Mouse (Mus musculus): ENCODE measurements around the gene Gadd45b.

Gadd45b gene

GRCm38 (mm10) chr10:80935241-80935640 is 5.4 kb downstream of the Gadd45b start:
- no peak for DNase-seq (ENCODE audit: low read depth)

- no peak for DNase-seq (ENCODE audit: low read depth)
Measured at GRCm38 (mm10) chr10:80935698-80936097, 5.8 kb downstream of the Gadd45b start.

DNA sequence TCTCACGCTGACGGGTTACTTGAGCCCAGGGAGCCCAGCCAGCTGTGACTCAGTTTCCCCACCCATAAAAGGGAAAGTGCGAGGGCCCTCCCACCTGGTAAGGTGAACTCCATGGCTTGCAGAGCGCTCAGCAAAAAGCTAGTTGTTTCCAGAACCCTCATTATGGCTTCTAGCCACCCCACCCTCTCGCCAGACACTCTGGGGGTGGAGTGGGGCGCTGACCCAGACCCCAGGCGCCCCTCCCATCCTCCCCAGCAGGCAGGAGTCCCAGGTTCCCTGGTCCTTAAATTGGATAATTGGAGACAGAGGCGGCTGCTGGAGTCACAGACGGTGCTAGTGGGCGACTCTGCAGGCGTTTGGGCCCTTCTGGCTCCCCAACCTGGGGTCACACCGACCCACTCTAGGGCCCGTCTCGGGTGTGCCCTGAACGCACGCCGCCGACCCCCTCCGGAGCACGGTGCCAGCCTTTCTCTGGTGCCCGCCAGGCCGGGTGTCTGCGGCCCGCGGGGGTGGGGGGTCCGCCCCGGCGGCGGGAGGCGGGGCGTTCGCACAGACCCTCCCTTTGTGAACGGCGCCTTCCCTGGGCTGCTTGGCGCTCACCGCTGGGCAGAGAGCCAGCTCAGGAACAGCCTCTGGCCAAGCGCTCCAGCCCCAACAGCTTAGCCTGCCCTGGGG is 6.4 kb downstream of the Gadd45b start:
- no peak for DNase-seq (ENCODE audit: low read depth)

DNA sequence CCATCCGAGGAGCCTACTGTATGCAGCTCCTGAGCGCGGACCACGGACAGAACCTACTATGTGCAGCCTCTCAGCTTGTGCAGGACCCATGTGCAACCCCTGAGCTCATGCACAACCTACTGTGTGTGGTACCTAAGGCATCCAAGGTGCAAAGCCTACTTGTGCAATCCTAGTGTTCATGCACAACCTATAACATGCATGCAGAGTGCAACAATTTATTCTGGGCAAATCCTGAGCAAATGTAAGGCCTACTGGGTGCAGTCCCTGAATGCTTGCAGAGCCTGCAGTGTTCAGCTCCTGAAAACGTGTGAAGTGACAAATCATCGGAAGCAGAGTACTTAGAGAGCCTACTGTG is 6.9 kb downstream of the Gadd45b start:
- DNase-seq (ENCODE audit: low read depth), result no peak

DNA sequence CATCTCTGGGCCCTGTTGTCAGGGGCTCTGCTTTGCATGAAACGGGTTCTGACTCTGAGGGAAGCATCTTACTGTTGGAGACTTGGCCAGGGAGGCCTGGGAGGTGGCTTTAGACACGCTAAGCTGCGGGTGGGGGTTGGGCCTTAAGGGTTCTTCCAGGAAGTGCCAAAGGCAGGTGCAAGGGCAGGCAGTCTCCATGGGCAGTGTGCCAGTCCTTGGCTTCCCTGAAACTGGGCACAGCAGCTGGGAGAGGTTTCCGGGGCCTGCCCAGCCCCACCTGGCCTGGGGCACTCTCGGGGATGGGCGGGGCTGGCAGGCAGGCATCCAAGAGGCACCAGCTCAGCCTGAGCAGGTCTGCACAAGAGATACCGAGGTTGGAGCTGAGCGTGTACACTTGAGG is 7.8 kb downstream of the Gadd45b start:
- no peak for DNase-seq (ENCODE audit: low read depth)

- DNase-seq (ENCODE audit: low read depth), result no peak
Measured at GRCm38 (mm10) chr10:80938831-80939550, 9.1 kb downstream of the Gadd45b start.

GRCm38 (mm10) chr10:80939671-80940070 is 9.8 kb downstream of the Gadd45b start:
- DNase-seq (ENCODE audit: low read depth), result peak; percentile 65

GRCm38 (mm10) chr10:80940320-80940987 is 10.6 kb downstream of the Gadd45b start:
- no peak for DNase-seq (ENCODE audit: low read depth)

GRCm38 (mm10) chr10:80940988-80941347 is 11.1 kb downstream of the Gadd45b start:
- no peak for DNase-seq (ENCODE audit: low read depth)

GRCm38 (mm10) chr10:80942919-80943318 is 13.0 kb downstream of the Gadd45b start:
- DNase-seq (ENCODE audit: low read depth), result no peak

DNA sequence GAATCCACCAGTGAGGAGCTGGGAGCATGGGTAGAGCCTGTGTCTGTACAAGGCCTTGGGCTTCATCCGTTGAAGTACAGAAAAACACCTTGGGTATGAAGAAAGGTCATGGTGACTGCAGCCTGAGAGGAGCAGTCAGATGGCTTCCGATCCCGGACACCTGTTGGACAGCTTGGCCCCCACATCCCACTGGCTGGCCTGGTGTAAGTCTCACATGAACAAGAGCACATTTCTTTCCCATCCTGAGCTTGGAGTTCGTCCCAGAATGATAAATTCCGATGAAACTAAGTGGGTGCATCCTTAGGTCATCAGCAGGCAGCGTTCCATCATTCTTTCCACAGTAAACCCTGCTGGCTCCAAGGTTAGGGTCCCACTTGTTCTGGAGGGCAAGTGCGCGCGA is 13.8 kb downstream of the Gadd45b start:
- no peak for DNase-seq (ENCODE audit: low read depth)

DNA sequence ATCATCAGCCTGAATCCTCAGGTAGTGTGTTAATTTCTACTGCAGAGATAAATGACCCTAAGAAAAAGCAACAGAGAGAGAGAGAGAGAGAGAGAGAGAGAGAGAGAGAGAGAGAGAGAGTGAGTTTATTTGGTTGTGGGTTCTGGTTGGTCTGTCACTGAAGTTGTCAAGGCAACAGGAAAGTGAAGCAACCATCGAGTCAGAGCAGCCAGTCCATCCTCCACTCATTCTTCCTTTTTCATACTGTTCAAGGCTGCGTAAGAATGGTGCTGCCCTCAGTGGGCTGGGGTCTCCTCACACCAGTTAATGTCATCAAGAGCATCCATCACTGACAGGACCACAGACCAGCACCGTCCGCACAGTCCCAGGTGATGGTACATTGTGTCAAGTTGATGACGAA is 14.4 kb downstream of the Gadd45b start:
- no peak for DNase-seq (ENCODE audit: low read depth)

GRCm38 (mm10) chr10:80946684-80947437 is 17.0 kb downstream of the Gadd45b start:
- no peak for DNase-seq (ENCODE audit: low read depth)

DNA sequence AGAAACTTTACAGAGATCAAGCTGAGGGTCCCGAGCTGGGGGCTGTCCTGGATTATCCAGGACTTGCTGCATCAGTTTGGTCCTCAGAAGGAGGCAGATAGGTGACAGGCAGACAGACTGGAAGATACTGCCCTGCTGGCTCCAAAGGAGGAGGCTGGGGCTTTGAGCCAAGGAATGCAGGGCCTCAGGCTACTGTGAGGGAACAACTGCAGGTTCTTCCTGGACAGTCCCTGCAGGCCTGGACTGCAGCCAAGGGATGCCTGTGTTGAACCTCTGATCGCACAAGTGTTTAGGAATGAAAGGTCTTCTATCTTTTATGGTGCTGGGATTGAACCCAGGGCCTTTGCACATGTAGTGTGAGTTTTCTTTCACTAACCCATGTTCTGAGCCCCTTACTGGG is 17.9 kb downstream of the Gadd45b start:
- DNase-seq (ENCODE audit: low read depth), result no peak

DNA sequence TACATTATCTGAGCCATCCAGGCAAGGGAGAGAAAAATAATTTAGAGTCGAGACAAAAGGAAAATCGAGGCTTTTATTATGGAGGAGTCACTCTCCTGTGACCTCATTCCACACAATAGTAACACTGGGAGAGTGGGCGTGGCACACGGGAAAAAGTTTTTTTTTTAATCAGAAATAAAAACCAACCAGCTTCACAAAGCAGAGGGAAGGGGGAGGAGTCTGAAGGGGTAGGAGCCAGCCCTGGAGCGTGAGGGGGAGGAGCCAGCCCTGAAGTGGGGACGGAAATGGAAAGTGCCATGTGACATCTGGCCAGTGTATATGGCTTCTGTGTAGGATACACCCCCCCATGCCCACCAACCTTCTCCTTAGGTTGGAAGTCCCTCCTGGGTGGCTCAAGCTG is 18.7 kb downstream of the Gadd45b start:
- DNase-seq (ENCODE audit: low read depth), result no peak

DNA sequence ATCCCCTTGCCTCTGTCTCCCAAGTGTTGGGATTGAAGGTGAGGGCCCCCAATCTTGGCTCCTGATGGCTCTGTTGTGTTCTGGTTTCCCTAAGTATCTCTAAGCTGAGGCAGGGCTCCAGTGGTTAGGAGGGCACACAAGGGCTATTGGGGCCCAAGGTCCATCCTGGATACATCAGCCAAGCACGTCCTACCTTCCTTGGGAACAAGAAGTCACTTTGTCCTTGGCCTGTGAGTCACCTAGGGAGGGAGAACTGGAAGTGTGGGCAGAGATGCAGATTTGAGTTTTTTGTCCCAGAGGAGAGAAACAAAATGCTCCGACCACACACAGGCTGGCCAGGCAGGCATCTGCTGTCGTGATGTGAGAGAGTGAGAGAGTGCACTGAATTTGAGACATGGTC is 19.2 kb downstream of the Gadd45b start:
- DNase-seq (ENCODE audit: low read depth), result no peak

- no peak for DNase-seq (ENCODE audit: low read depth)
Measured at GRCm38 (mm10) chr10:80950314-80950713, 20.4 kb downstream of the Gadd45b start.

GRCm38 (mm10) chr10:80951761-80952390 is 22.0 kb downstream of the Gadd45b start:
- DNase-seq (ENCODE audit: low read depth), result no peak

DNA sequence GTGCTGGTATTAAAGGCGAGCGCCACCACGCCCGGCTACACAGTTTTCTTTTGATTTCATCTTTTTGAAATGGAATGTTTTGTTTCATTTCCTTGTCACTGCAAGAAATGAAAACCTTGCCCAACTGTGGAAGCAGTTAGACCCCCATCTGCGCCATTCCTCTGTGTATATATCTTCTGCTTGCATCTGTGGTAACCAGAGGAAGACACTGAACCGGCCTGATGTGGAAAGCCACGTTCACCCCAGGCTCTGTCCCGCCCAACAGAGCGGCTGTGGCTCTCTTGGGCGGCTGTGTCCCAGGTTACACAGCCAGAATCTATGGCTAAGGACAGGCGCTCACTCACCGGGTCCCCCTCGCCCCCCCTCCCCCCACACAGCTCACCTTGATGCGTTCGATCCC is 22.6 kb downstream of the Gadd45b start:
- DNase-seq (ENCODE audit: low read depth), result no peak

GRCm38 (mm10) chr10:80954415-80954814 is 24.5 kb downstream of the Gadd45b start:
- DNase-seq (ENCODE audit: low read depth), result no peak

GRCm38 (mm10) chr10:80954843-80955242 is 25.0 kb downstream of the Gadd45b start:
- DNase-seq (ENCODE audit: low read depth), result no peak

DNA sequence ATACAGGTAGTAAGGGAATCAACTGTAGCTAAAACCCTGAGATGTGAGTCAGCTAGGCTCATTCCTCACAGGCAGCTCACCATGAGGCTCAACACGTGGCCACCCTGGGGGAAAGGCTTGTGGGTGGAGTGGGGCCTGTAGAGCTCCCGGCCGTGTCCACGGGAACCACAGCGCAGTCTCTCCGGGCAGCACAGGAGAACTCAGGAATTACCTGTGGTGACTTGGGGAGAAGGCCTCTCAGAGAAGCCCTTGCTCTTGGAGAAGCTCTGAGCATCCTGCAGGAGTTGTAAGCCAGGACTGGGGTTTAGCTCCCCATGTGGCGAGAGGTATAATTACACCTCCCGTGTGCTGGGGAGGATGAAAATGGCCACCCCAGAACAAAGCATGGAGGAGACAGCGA is 25.7 kb downstream of the Gadd45b start:
- DNase-seq (ENCODE audit: low read depth), result no peak
